Mouse (Mus musculus) E14TG2a.4 (cell line): ENCODE measurements around the gene Phxr2.

Experiments
- H3K27me3 ChIP-seq: 2 replicates; pipeline ENCODE4 v1.6.1; 2014; ENCODE audit warnings: low read length, control low read depth; ENCODE audit not compliant: insufficient read depth
- H3K36me3 ChIP-seq: 2 replicates; pipeline ENCODE4 v1.6.1; 2014; ENCODE audit warnings: low read length, control low read depth; ENCODE audit not compliant: insufficient read depth
- H3K4me1 ChIP-seq: replicated peaks from 2 replicates; pipeline ENCODE4 v1.6.1; 2014; ENCODE audit warnings: low read depth, low read length, control low read depth
- H3K4me3 ChIP-seq: replicated peaks from 2 replicates; pipeline ENCODE4 v1.5.1; 2014; ENCODE audit warnings: mild to moderate bottlenecking, low read length
- H3K9me3 ChIP-seq: 2 replicates; pipeline ENCODE4 v1.6.1; 2014; ENCODE audit warnings: low read length, control low read depth
- CTCF ChIP-seq: conservative IDR thresholded peaks from 2 replicates; pipeline ENCODE4 v1.5.1; 2014; ENCODE audit warnings: low read length
- NANOG ChIP-seq: IDR thresholded peaks from 2 replicates; pipeline ENCODE4 v1.6.1; 2014; ENCODE audit warnings: borderline replicate concordance, low read length, mixed read lengths
- POU5F1 ChIP-seq: IDR thresholded peaks from 2 replicates; pipeline ENCODE4 v1.6.1; 2014; ENCODE audit warnings: low read length, borderline replicate concordance

Gene Phxr2

DNA sequence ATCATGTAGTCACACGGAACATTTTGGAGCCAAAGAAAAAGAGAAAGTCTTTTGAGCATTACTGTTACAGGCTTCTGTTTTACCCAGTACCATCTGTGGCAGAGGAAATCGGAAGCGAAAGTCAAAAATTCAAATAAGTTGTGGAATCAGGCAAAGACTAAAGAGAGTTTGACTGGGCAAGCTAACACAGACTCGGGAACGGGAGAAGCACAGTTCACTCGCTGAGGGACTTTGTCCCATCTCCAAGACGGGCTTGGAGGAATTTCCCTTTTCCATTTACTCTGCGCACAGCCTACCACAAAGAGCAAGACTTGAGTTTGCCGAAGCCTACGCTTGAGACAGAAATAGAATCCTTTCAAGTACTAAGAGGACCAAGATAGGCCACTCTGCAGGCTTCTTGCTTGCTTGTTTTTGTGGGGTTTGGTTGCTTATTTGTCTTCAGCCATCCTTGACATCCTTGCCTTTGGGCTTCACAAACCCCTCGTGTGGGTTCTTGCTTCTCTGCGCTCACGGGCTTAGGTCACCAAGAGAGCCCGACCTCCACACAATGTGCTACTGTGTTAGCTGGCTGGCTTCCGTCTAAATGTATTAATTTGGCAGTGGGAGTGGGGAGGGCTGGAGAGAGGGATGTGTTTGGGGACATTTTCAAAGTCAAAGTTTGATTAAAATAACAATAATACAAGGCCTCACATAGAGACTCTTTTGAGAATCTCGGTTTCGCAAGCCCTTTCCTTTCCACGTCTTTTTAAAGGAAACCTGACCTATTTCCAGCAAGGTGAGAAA, 49.8 kb downstream of the Phxr2 start:
- Histone ChIP-seq H3K36me3 (no peaks in the 10 kb centered on the region), H3K4me1 (no peaks in the 10 kb centered on the region), H3K9me3 (no peaks in the 10 kb centered on the region), H3K27me3 (0 out of 2 replicates have a peak, but pooled peaks cover 3% of the 10 kb centered on the region), H3K4me3 (no peak overlapping the region)
- TF ChIP-seq NANOG (no peak), CTCF (no peak), POU5F1 (no peak)
